Mouse (Mus musculus) heart, postnatal 10 days (tissue): ENCODE data around the gene Arhgap28. TPM values are rescaled to one million over a fixed set of nuclear protein-coding genes. Genes with fewer than 3 reads are reported as not detected.
A peak's percentile ranks its signal among the peaks of the same experiment; 100 is the strongest.

ENCODE experiments used
- DNase-seq, 2 experiments: peaks; one replicate each; pipeline ENCODE4 v3.0.0; 2021
- intact Hi-C: fragments of 180-260 bp; cut with DNase I; formaldehyde crosslinking; loops from one replicate; pipeline ENCODE4 v1.15.1; 2025
- total RNA-seq, 2 experiments: library from RNA; stranded (reverse); gene quantifications; 2 replicates each; pipeline ENCODE4 v1.2.3; 2021

Arhgap28 gene
- total RNA-seq, 2 experiments from 2014 or later = 6.3 to 10.7 TPM

- DNase-seq = no peak
- intact Hi-C loops = no loop called here
These were observed 59.7 kb downstream of the Arhgap28 start for GRCm38 (mm10) chr17:67944256-67944655.

- DNase-seq = no peak
- intact Hi-C loops = no loop called here
These were observed 62.9 kb downstream of the Arhgap28 start for GRCm38 (mm10) chr17:67941026-67941425.

GRCm38 (mm10) chr17:67937050-67937449, 66.9 kb downstream of the Arhgap28 start:
- no peak for DNase-seq
- intact Hi-C loops = no loop called here

GRCm38 (mm10) chr17:67935556-67935955, 68.4 kb downstream of the Arhgap28 start:
- intact Hi-C loops = no loop called here
- DNase-seq = no peak

- intact Hi-C loops = no loop called here
- no peak for DNase-seq
These were observed 72.5 kb downstream of the Arhgap28 start for GRCm38 (mm10) chr17:67931396-67931795.

- no peak for DNase-seq
- intact Hi-C loops = no loop called here
These were observed 73.0 kb downstream of the Arhgap28 start for GRCm38 (mm10) chr17:67930957-67931356.

GRCm38 (mm10) chr17:67930467-67930866, 73.5 kb downstream of the Arhgap28 start:
- no peak for DNase-seq
- intact Hi-C loops = no loop called here

GRCm38 (mm10) chr17:67928280-67928679, 75.6 kb downstream of the Arhgap28 start:
- intact Hi-C loops = no loop called here
- DNase-seq = no peak

- intact Hi-C loops = no loop called here
These were observed 76.1 kb downstream of the Arhgap28 start for GRCm38 (mm10) chr17:67927864-67928263.

GRCm38 (mm10) chr17:67919959-67920358, 84.0 kb downstream of the Arhgap28 start:
- DNase-seq = no peak
- intact Hi-C loops = no loop called here

More at GRCm38 (mm10) chr17:67927864-67928263, 76.1 kb downstream of the Arhgap28 start:
- no peak for DNase-seq

GRCm38 (mm10) chr17:67918201-67918600, 85.7 kb downstream of the Arhgap28 start:
- intact Hi-C loops = no loop called here

GRCm38 (mm10) chr17:67916901-67917300, 87.0 kb downstream of the Arhgap28 start:
- intact Hi-C loops = no loop called here
- no peak for DNase-seq

More at GRCm38 (mm10) chr17:67918201-67918600, 85.7 kb downstream of the Arhgap28 start:
- no peak for DNase-seq

GRCm38 (mm10) chr17:67912640-67913039, 91.3 kb downstream of the Arhgap28 start:
- intact Hi-C loops = loop anchor here (1.0 to 5.0 kb wide), 2 partner anchors 90 to 254 kb away; partner anchors contain the start of gene Arhgap28
- DNase-seq = peak; percentile 60 to 67

- no peak for DNase-seq
- intact Hi-C loops = loop anchor here (1.0 to 5.0 kb wide), 2 partner anchors 90 to 254 kb away; partner anchors contain the start of gene Arhgap28
These were observed 91.9 kb downstream of the Arhgap28 start for GRCm38 (mm10) chr17:67912051-67912450.

- DNase-seq = no peak
- intact Hi-C loops = no loop called here
These were observed 95.4 kb downstream of the Arhgap28 start for GRCm38 (mm10) chr17:67908537-67908936.

GRCm38 (mm10) chr17:67908137-67908536, 95.8 kb downstream of the Arhgap28 start:
- no peak for DNase-seq
- intact Hi-C loops = no loop called here

GRCm38 (mm10) chr17:67907532-67908054, 96.3 kb downstream of the Arhgap28 start:
- intact Hi-C loops = no loop called here

GRCm38 (mm10) chr17:67906236-67906635, 97.7 kb downstream of the Arhgap28 start:
- DNase-seq = no peak
- intact Hi-C loops = no loop called here

More at GRCm38 (mm10) chr17:67907532-67908054, 96.3 kb downstream of the Arhgap28 start:
- DNase-seq = peak in 1 of 2 experiments; percentile 21

- DNase-seq = no peak
- intact Hi-C loops = no loop called here
These were observed 99.5 kb downstream of the Arhgap28 start for GRCm38 (mm10) chr17:67904315-67904944.

- intact Hi-C loops = no loop called here
- no peak for DNase-seq
These were observed 101.1 kb downstream of the Arhgap28 start for GRCm38 (mm10) chr17:67902847-67903246.

GRCm38 (mm10) chr17:67901161-67901560, 102.8 kb downstream of the Arhgap28 start:
- no peak for DNase-seq

GRCm38 (mm10) chr17:67899376-67899775, 104.5 kb downstream of the Arhgap28 start:
- no peak for DNase-seq
- intact Hi-C loops = no loop called here

More at GRCm38 (mm10) chr17:67901161-67901560, 102.8 kb downstream of the Arhgap28 start:
- intact Hi-C loops = no loop called here
